Mouse (Mus musculus): ENCODE results near the gene Cntn4. TPM values are rescaled to one million over a fixed set of nuclear protein-coding genes. Genes with fewer than 3 reads are reported as not detected.

The Cntn4 gene
- total RNA-seq, 2 experiments from 2014 or later, result 17.4 to 22.5 TPM

- no peak for DNase-seq (ENCODE audit: low spot score in 2 of 2)
These were observed 400.7 kb downstream of the Cntn4 start for GRCm38 (mm10) chr6:106078071-106078603.

GRCm38 (mm10) chr6:106078629-106079028 lies 401.2 kb downstream of the Cntn4 start:
- DNase-seq (ENCODE audit: low spot score in 2 of 2), result no peak

- DNase-seq (ENCODE audit: low spot score in 2 of 2), result no peak
These were observed 420.4 kb downstream of the Cntn4 start for GRCm38 (mm10) chr6:106097856-106098255.

- DNase-seq (ENCODE audit: low spot score in 2 of 2), result peak; percentile 40 to 41
These were observed 441.1 kb downstream of the Cntn4 start for GRCm38 (mm10) chr6:106118523-106119081.

GRCm38 (mm10) chr6:106153530-106153929 lies 476.1 kb downstream of the Cntn4 start:
- DNase-seq (ENCODE audit: low spot score in 2 of 2), result no peak

- no peak for DNase-seq (ENCODE audit: low spot score in 2 of 2)
These were observed 477.9 kb downstream of the Cntn4 start for GRCm38 (mm10) chr6:106155362-106155761.

- DNase-seq (ENCODE audit: low spot score in 2 of 2), result peak; percentile 22 to 48
These were observed 500.1 kb downstream of the Cntn4 start for GRCm38 (mm10) chr6:106177546-106177945.

GRCm38 (mm10) chr6:106181596-106181995 lies 504.1 kb downstream of the Cntn4 start:
- no peak for DNase-seq (ENCODE audit: low spot score in 2 of 2)

GRCm38 (mm10) chr6:106200974-106201373 lies 523.5 kb downstream of the Cntn4 start:
- DNase-seq (ENCODE audit: low spot score in 2 of 2), result no peak

- no peak for DNase-seq (ENCODE audit: low spot score in 2 of 2)
These were observed 529.9 kb downstream of the Cntn4 start for GRCm38 (mm10) chr6:106207401-106207800.

- no peak for DNase-seq (ENCODE audit: low spot score in 2 of 2)
These were observed 535.6 kb downstream of the Cntn4 start for GRCm38 (mm10) chr6:106213071-106213470.

GRCm38 (mm10) chr6:106237046-106237948 lies 559.8 kb downstream of the Cntn4 start:
- DNase-seq (ENCODE audit: low spot score in 2 of 2), result no peak

- DNase-seq (ENCODE audit: low spot score in 2 of 2), result no peak
These were observed 564.1 kb downstream of the Cntn4 start for GRCm38 (mm10) chr6:106241553-106241952.

- no peak for DNase-seq (ENCODE audit: low spot score in 2 of 2)
These were observed 585.9 kb downstream of the Cntn4 start for GRCm38 (mm10) chr6:106263396-106263795.

GRCm38 (mm10) chr6:106265487-106265886 lies 588.0 kb downstream of the Cntn4 start:
- DNase-seq (ENCODE audit: low spot score in 2 of 2), result no peak

- DNase-seq (ENCODE audit: low spot score in 2 of 2), result peak in 1 of 2 experiments; percentile 16
These were observed 588.8 kb downstream of the Cntn4 start for GRCm38 (mm10) chr6:106266304-106266703.

GRCm38 (mm10) chr6:106268723-106269122 lies 591.3 kb downstream of the Cntn4 start:
- no peak for DNase-seq (ENCODE audit: low spot score in 2 of 2)

GRCm38 (mm10) chr6:106277139-106277538 lies 599.7 kb downstream of the Cntn4 start:
- DNase-seq (ENCODE audit: low spot score in 2 of 2), result no peak

GRCm38 (mm10) chr6:106281621-106282020 lies 604.2 kb downstream of the Cntn4 start:
- DNase-seq (ENCODE audit: low spot score in 2 of 2), result peak; percentile 30 to 67

- DNase-seq (ENCODE audit: low spot score in 2 of 2), result no peak
These were observed 606.4 kb downstream of the Cntn4 start for GRCm38 (mm10) chr6:106283815-106284214.

- DNase-seq (ENCODE audit: low spot score in 2 of 2), result no peak
These were observed 622.0 kb downstream of the Cntn4 start for GRCm38 (mm10) chr6:106299451-106299850.

- no peak for DNase-seq (ENCODE audit: low spot score in 2 of 2)
These were observed 622.7 kb downstream of the Cntn4 start for GRCm38 (mm10) chr6:106300179-106300578.
